Mouse (Mus musculus) testis, adult 2 months (tissue): ENCODE measurements around the gene Cd207.

Experiments used
- CTCF ChIP-seq: fragments of 200-500 bp; IDR thresholded peaks from 2 replicates; pipeline ENCODE4 v1.5.1; 2012; ENCODE audit warnings: low read depth, mild to moderate bottlenecking, inconsistent platforms, low read length, moderate library complexity; ENCODE audit not compliant: control insufficient read depth, insufficient read depth, insufficient replicate concordance
- POLR2A ChIP-seq: fragments of 200-500 bp; IDR thresholded peaks from 2 replicates; pipeline ENCODE4 v1.6.1; 2012; ENCODE audit warnings: low read depth, mild to moderate bottlenecking, inconsistent platforms, low read length, moderate library complexity; ENCODE audit not compliant: control insufficient read depth

GRCm38 (mm10) chr6:83711067-83711675 lies 33.5 kb upstream of the Cd207 start, which contains the start of gene Vax2:
- TF ChIP-seq CTCF = no peak
- no peak for TF ChIP-seq POLR2A
